Mouse (Mus musculus) E14TG2a.4 (cell line): ENCODE measurements around the gene Syndig1.

Experiments
- CTCF ChIP-seq: conservative IDR thresholded peaks from 2 replicates; pipeline ENCODE4 v1.5.1; 2014; ENCODE audit warnings: low read length
- NANOG ChIP-seq: IDR thresholded peaks from 2 replicates; pipeline ENCODE4 v1.6.1; 2014; ENCODE audit warnings: borderline replicate concordance, low read length, mixed read lengths

- TF ChIP-seq CTCF: no peak
- no peak for TF ChIP-seq NANOG
These were observed 184.8 kb downstream of the Syndig1 start for GRCm38 (mm10) chr2:150013785-150014184.
